Mouse (Mus musculus) ES-E14 (cell line): ENCODE measurements around the gene Srbd1. TPM values are rescaled to one million over a fixed set of nuclear protein-coding genes. Genes with fewer than 3 reads are reported as not detected.

Experiments
- DNase-seq: peaks from one replicate; pipeline ENCODE4 v3.0.0-alpha.2; 2013; ENCODE audit warnings: low read depth, low spot score
- H3K27ac ChIP-seq: 2 replicates; pipeline ENCODE4 v1.5.1; 2012; ENCODE audit warnings: low read depth, mild to moderate bottlenecking, low read length, moderate library complexity, mixed read lengths; ENCODE audit not compliant: poor library complexity, insufficient read depth, severe bottlenecking
- H3K36me3 ChIP-seq: 2 replicates; pipeline ENCODE4 v1.6.1; 2012; ENCODE audit warnings: mild to moderate bottlenecking, low read length, moderate library complexity, mixed read lengths; ENCODE audit not compliant: control insufficient read depth, poor library complexity, insufficient read depth, severe bottlenecking
- H3K4me1 ChIP-seq, 2 experiments: fragments of 150-350 bp in 1 of 2; sonication (generic) in 1 of 2; 2 replicates each; pipeline ENCODE4 v1.6.1; 2012; ENCODE audit warnings: low read length in 2 of 2, mild to moderate bottlenecking in 1 of 2, mixed read lengths in 1 of 2; ENCODE audit not compliant: control insufficient read depth in 2 of 2, insufficient read depth in 2 of 2, poor library complexity in 1 of 2
- H3K4me3 ChIP-seq, 2 experiments: fragments of 150-350 bp in 1 of 2; sonication (generic) in 1 of 2; 2 replicates each; pipeline ENCODE4 v1.5.1; 2012; ENCODE audit warnings: low read length in 2 of 2, low read depth in 1 of 2, mild to moderate bottlenecking in 1 of 2, mixed read lengths in 1 of 2; ENCODE audit not compliant: insufficient read depth in 1 of 2, poor library complexity in 1 of 2, severe bottlenecking in 1 of 2
- H3K9ac ChIP-seq: 2 replicates; pipeline ENCODE4 v1.6.1; 2012; ENCODE audit warnings: low read depth, mild to moderate bottlenecking, low read length, mixed read lengths; ENCODE audit not compliant: poor library complexity, insufficient read depth, severe bottlenecking
- H3K9me3 ChIP-seq: fragments of 150-350 bp; sonication (generic); 2 replicates; pipeline ENCODE4 v1.6.1; 2012; ENCODE audit warnings: low read depth, mild to moderate bottlenecking, low read length; ENCODE audit not compliant: control insufficient read depth, insufficient read depth
- CHD2 ChIP-seq: IDR thresholded peaks from 2 replicates; pipeline ENCODE4 v1.6.1; 2014; ENCODE audit warnings: mild to moderate bottlenecking, low read depth, low read length, inconsistent platforms
- HCFC1 ChIP-seq: IDR thresholded peaks from 2 replicates; pipeline ENCODE4 v1.6.1; 2012; ENCODE audit warnings: low read length, inconsistent platforms, borderline replicate concordance; ENCODE audit not compliant: insufficient read depth
- MAFK ChIP-seq: IDR thresholded peaks from 2 replicates; pipeline ENCODE4 v1.6.1; 2014; ENCODE audit warnings: mild to moderate bottlenecking, low read depth, low read length, inconsistent platforms; ENCODE audit not compliant: insufficient read depth
- ZC3H11A ChIP-seq: IDR thresholded peaks from 2 replicates; pipeline ENCODE4 v1.6.1; 2012; ENCODE audit warnings: low read depth, mild to moderate bottlenecking, inconsistent platforms, low read length, borderline replicate concordance
- ZNF384 ChIP-seq: IDR thresholded peaks from 2 replicates; pipeline ENCODE4 v1.6.1; 2012; ENCODE audit warnings: low read depth, low read length, inconsistent platforms
- in situ Hi-C, 2 experiments: fragments of 600-800 bp; cut with MboI; formaldehyde crosslinking; loops; one replicate each; pipeline ENCODE4 v1.15.1; 2025; ENCODE audit warnings: low sequenced_read_pairs in 2 of 2, inconsistent platforms in 1 of 2; ENCODE audit not compliant: unreplicated experiment in 2 of 2
- total RNA-seq: library from RNA; depleted of rRNA; stranded (reverse); fragments of 300-350 nt; gene quantifications from 2 replicates; pipeline ENCODE4 v1.2.3, GENCODE M21; 2012; rRNA removed

Srbd1 gene
- total RNA-seq: 39.1 and 41.3 TPM in 2 replicates

DNA sequence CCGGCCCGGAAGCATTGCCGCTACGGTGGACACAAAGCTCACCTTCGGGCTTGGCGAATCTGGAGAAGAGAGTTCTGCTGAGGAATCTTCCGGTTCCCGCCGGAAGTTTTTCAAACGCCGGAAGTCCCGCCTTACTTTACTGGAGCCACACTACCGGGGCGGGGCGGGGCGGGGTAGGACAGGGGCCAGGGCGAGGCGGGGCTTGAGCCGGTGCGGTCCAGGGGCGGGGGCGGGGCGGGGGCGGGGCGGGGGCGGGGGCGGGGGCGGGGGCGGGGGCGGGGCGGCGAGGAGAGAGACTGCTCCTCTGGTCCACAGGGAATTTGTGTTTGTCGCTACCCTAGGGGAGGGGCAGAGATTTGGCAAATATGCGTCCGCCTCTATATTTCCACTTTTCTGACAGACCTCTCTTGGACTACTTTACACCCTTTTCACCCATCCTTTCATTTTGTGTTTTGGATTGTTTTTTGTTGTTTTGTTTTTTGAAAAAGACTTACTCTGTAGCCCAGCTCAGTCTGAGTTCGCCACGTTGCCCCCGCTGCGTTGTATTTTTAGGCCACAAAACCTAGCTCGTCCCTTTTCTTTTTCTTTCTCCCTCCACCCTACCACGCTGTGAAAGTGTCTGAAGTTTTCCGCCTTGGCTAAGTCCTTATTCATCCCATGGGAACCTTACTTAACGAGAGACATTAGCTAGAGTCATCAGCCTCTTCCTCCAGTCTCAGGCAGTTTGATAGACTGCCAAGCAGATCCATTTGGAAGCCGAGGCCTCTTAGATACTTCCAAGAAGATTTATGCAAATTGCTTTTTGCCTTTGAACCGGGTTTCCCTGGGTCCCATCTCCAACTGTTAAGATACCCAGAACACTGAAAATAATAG is at the start of gene Srbd1:
Srbd1 (minus strand) TSS at position 97 of the 873 bp plus-strand sequence.
- Histone ChIP-seq H3K36me3 (peaks cover 4% of the 10 kb centered on the region; the same call in 1 of the 2 replicates), H3K9ac (peak within 1 kb of the TSS; percentile 84), H3K27ac (peak within 1 kb of the TSS; percentile 65), H3K4me1 (peaks cover 3 to 12% of the 10 kb centered on the region in 2 experiments; a peak in 3 of 4 replicates), H3K4me3 (peak within 1 kb of the TSS; percentile 97), H3K9me3 (no peaks in the 10 kb centered on the region)
- in situ Hi-C loops: no loop called here
- peak; percentile 92 for DNase-seq
- no peak for TF ChIP-seq ZNF384
- TF ChIP-seq CHD2: no peak
- no peak for TF ChIP-seq HCFC1
- no peak for TF ChIP-seq ZC3H11A
- no peak for TF ChIP-seq MAFK

DNA sequence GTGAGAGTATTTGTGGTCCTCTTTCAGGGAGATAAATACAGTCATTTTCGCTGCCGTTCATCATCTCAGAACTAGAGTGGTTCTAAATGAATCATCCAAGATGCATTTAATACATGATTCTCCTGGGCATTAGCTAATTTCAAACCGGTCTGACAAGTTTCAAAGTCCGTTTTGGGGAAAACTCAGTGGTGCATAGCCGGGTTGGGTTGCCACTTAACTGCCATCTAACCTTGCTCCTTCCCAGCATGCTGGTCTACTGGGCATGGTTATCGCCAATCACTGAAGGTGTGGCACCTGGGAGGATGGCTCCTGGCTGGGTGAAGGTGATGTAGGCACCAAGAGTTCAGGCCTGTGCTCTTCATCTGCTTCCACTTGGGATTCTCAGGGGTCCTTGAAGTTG is 49.0 kb upstream of the Srbd1 start:
- in situ Hi-C loops: no loop called here
- Histone ChIP-seq H3K9ac (no peak overlapping the region), H3K4me1 (no peaks in the 10 kb centered on the region), H3K4me3 (no peak overlapping the region), H3K9me3 (no peaks in the 10 kb centered on the region), H3K36me3 (no peaks in the 10 kb centered on the region), H3K27ac (no peak overlapping the region)
- TF ChIP-seq HCFC1 (no peak), MAFK (no peak), ZNF384 (no peak), CHD2 (no peak), ZC3H11A (no peak)
- DNase-seq: no peak

DNA sequence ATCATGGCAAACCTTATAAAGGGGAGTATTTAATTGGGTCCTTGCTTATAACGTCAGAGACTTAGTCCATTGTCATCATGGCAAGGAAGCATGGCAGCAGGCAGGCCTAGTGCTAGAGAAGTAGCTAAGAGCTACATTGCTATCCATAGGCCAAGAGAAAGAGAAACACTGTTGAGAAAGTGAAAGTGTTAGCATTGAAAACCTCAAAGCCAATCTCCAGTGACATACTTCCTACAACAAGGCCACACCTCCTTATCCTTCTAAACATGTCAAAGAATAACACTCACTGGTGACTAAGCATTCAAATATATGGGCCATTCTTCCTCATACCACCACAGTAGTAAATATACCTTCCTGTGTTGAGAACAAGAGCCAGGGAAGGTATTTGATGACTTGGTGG is 42.8 kb upstream of the Srbd1 start:
- Histone ChIP-seq H3K9ac (no peak overlapping the region), H3K9me3 (no peaks in the 10 kb centered on the region), H3K36me3 (no peaks in the 10 kb centered on the region), H3K4me1 (no peaks in the 10 kb centered on the region), H3K27ac (no peak overlapping the region), H3K4me3 (no peak overlapping the region)
- in situ Hi-C loops: no loop called here
- no peak for TF ChIP-seq ZC3H11A
- TF ChIP-seq HCFC1: no peak
- TF ChIP-seq MAFK: no peak
- no peak for TF ChIP-seq ZNF384
- no peak for DNase-seq

DNA sequence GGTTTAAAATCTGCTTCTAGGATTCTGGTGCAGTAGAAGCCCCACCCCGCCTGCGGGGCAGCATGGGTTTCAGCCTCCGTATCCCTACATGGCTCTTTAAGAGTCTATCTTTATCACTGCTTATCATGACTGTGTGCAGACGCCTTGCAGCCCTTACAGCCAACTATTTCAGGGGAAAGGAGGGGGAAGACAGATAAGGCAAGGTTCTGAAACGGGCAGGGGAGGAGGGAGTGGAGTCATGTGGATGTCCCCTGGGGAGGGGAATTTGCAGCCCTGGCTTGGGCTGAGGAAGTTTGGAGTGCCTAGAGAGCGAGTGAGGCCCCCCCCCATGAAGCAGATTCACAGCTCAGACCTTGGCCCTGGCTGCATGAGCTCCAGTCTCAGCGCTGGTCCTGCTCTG is 40.6 kb upstream of the Srbd1 start:
- DNase-seq: no peak
- Histone ChIP-seq H3K4me1 (no peaks in the 10 kb centered on the region), H3K36me3 (no peaks in the 10 kb centered on the region), H3K9me3 (no peaks in the 10 kb centered on the region), H3K4me3 (no peak overlapping the region), H3K27ac (peak overlapping the region; percentile 41; the same call in 1 of the 2 replicates), H3K9ac (no peak overlapping the region)
- TF ChIP-seq ZC3H11A (no peak), HCFC1 (no peak), CHD2 (no peak), MAFK (no peak), ZNF384 (no peak)
- in situ Hi-C loops: no loop called here
